Mouse (Mus musculus) layer of hippocampus, adult 6 months (tissue): ENCODE data around the gene Kap. TPM values are rescaled to one million over a fixed set of nuclear protein-coding genes. Genes with fewer than 3 reads are reported as not detected.

Experiments used
- long read RNA-seq, 2 experiments: library from polyadenylated mRNA; unstranded; transcript quantifications; one replicate each; pipeline ENCODE4 v2.0.0; 2019 to 2020
- polyA plus RNA-seq: library from polyadenylated mRNA; unstranded; fragments of <200 nt; fragmentation: Nextera tagmentation; gene quantifications from 2 replicates; pipeline ENCODE4 v1.2.3, GENCODE M21; 2021

The Kap gene
- polyA plus RNA-seq, result not detected in 2 replicates
- long read RNA-seq, experiment 1, result 0 reads
- long read RNA-seq, experiment 2, result 0 reads

GRCm38 (mm10) chr6:133853526-133853925 is at the start of gene Kap:
Gene Kap, minus strand, starts transcription at chr6:133853762.

Other genes with a start within 250 kb of the Kap start
- 1.3 and 1.5 TPM in 2 replicates for gene Etv6, start 181.9 kb upstream of the Kap start, polyA plus RNA-seq